Mouse (Mus musculus) stomach, embryonic 16.5 days (tissue): ENCODE measurements around the gene Il18r1. TPM values are rescaled to one million over a fixed set of nuclear protein-coding genes. Genes with fewer than 3 reads are reported as not detected.

Experiments used
- ATAC-seq: fragments of 200-750 bp; cut with Nextera tagmentation; 2 replicates; pipeline ENCODE4 v1.8.0; 2017; ENCODE audit warnings: moderate number of reproducible peaks, moderate TSS enrichment; ENCODE audit not compliant: insufficient read depth, low FRiP score
- H3K27ac ChIP-seq: fragments of 300-500 bp; sonication (generic); 2 replicates; pipeline ENCODE4 v1.5.1; 2014; ENCODE audit warnings: low read length
- H3K27me3 ChIP-seq: fragments of 300-500 bp; sonication (generic); 2 replicates; pipeline ENCODE4 v1.6.1; 2014; ENCODE audit warnings: low read length, control low read depth, mixed read lengths; ENCODE audit not compliant: control insufficient read depth, insufficient read depth
- H3K36me3 ChIP-seq: fragments of 300-500 bp; sonication (generic); 2 replicates; pipeline ENCODE4 v1.6.1; 2014; ENCODE audit warnings: low read length; ENCODE audit not compliant: control insufficient read depth, insufficient read depth
- H3K4me1 ChIP-seq: fragments of 300-500 bp; sonication (generic); 2 replicates; pipeline ENCODE4 v1.6.1; 2014; ENCODE audit warnings: low read length, control low read depth, mixed read lengths; ENCODE audit not compliant: control insufficient read depth, insufficient read depth
- H3K4me2 ChIP-seq: fragments of 300-500 bp; sonication (generic); 2 replicates; pipeline ENCODE4 v1.6.1; 2014; ENCODE audit warnings: low read depth, low read length, mixed read lengths
- H3K4me3 ChIP-seq: fragments of 300-500 bp; sonication (generic); replicated peaks from 2 replicates; pipeline ENCODE4 v1.5.1; 2014; ENCODE audit warnings: mild to moderate bottlenecking, low read length
- H3K9ac ChIP-seq: fragments of 300-500 bp; sonication (generic); 2 replicates; pipeline ENCODE4 v1.6.1; 2014; ENCODE audit warnings: low read length
- H3K9me3 ChIP-seq: fragments of 300-500 bp; sonication (generic); replicated peaks from 2 replicates; pipeline ENCODE4 v1.6.1; 2016; ENCODE audit warnings: low read length, control low read depth; ENCODE audit not compliant: control insufficient read depth
- WGBS: fragments of 180-500 bp; shearing (Covaris S2); extraction: QIAGEN DNeasy Blood & Tissue Kit; methylation state at CpG from one replicate; pipeline ENCODE4 v1.1.7; 2014; 5-methylcytosine and 5-hydroxymethylcytosine counted together
- polyA plus RNA-seq: library from polyadenylated mRNA; unstranded; fragments of >200 nt; fragmentation: Nextera tagmentation; extraction: Ambion mirVana; gene quantifications from 2 replicates; pipeline ENCODE4 v1.2.1, GENCODE M21; 2015

The Il18r1 gene
- 1.6 and 2.0 TPM in 2 replicates for polyA plus RNA-seq

DNA sequence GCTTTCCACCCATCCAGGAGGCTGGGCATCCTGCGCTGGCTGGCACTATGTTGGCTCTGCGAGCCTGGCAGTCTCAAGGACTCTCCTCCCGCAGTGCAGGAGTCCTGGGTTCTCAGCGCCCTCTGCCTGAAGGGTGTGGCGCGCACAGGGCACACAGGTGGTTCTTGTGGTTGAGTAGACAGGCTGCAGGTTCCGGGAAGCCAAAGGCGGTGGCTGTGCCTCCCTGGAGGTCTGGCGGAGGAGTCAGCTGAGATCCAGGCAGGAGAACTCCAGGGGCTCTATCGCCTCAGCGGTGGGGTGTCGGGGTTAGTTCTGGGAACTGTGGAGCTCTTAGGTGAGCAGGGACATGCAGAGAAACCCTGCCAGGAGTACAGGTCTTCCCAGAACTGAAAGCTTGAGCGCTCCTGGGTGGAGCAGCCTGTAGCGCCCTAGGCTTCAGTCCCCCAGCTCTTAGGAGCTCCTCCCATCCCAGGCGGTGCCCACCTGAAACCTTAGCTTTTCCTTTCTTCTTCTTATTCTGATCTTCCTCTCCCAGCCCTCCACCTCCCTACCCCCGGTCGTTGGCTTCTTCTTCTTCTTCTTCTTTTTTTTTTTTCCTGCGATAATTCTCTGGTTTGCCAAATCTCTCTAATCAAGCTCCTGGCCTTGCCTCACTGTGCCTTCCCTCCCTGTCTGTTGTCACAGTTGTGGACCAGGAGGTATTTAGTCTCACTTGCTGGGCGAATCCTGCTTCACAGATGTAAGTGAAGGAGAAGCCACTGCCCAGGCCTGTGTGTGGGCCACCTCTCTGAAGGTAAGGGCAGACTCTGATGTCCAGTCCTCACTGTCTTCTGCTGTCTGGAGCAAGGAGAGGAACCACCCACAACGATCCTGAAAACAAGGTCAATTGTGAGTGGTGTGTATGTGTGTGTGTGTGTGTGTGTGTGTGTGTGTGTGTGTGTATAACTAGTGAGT is at the start of gene Il18r1:
Gene Il18r1 (plus strand): TSS at position 76 of the 954 bp plus-strand sequence.
- H3K27me3 ChIP-seq: no peaks in the 10 kb centered on the region
- H3K36me3 ChIP-seq: no peaks in the 10 kb centered on the region
- peak; percentile 74; the same call in 1 of the 2 replicates for ATAC-seq
- H3K4me1 ChIP-seq: no peaks in the 10 kb centered on the region
- peak within 1 kb of the TSS; percentile 34 for H3K4me3 ChIP-seq
- 38% methylated on average over 20 of the region's 20 CpGs for WGBS
- no peak within 1 kb of the TSS for H3K27ac ChIP-seq
- H3K9ac ChIP-seq: peak within 1 kb of the TSS; percentile 46; the same call in 1 of the 2 replicates
- H3K9me3 ChIP-seq: no peaks in the 10 kb centered on the region
- peak within 1 kb of the TSS; percentile 37 for H3K4me2 ChIP-seq

DNA sequence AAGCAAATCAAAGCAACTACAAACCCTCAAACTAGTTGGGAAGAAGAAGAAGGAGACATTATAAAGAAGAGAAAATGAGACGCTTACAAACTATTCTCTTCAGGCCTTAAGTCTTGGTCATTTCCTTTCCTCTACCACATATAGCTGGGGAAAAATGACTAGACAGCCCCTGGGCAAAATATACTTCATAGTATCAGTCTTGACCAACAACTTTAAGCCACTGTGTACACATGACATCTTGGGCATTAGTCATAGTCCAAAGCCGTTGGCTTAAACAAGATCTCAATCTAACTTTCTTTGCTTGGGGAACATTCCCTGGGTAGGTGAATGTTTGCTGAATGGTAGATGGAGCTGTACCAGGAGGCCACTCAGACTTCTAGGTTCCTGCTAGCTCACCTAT is 48.3 kb upstream of the Il18r1 start:
- Histone ChIP-seq H3K4me3 (no peak overlapping the region), H3K27me3 (no peaks in the 10 kb centered on the region), H3K27ac (no peak overlapping the region), H3K4me2 (no peak overlapping the region), H3K9ac (no peak overlapping the region), H3K36me3 (no peaks in the 10 kb centered on the region), H3K9me3 (no peaks in the 10 kb centered on the region), H3K4me1 (no peaks in the 10 kb centered on the region)
- WGBS: 80% methylated on average over 2 of the region's 2 CpGs
- no peak for ATAC-seq

DNA sequence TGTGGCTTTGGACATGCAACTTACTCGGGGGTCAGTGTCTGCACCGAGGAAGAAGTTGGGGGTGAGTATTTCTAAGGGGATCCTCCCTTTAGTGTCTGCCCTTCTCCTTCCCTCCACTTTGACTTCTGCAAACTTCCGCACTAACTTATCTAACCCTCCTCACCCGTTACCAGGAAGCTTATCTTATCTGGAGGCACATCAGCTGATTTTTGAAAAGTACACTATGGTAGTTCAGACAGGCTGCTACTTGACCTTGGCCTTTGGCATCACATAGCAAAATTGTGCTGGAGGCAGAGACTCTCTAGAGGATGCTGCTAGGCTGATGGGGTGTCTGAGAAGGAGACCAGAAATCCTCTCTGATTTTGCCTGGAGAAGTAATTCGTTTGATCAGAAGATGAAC is 46.8 kb upstream of the Il18r1 start:
- WGBS: 50% methylated on average over 5 of the region's 5 CpGs
- ATAC-seq: no peak

DNA sequence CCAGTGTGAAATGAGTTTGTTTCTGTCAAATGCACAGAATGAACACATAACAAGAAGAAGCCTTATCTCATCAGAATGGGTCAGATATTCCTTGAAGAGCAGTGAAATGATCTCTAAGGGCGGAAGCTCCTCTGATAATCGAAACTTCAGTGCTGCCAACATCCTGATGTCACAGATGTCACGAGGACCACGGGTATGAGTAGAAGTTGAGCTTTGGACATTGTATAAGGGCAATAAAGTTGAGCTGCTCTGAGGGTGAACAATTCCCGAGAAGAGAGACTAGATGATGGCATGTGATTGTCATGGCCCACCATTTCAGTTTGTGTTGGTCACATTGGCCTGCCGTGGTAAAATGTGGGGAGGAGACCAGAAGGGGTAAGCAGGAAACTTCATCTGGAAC is 41.5 kb upstream of the Il18r1 start:
- Histone ChIP-seq H3K4me2 (no peak overlapping the region), H3K9me3 (no peaks in the 10 kb centered on the region), H3K27ac (no peak overlapping the region), H3K27me3 (no peaks in the 10 kb centered on the region), H3K4me3 (no peak overlapping the region), H3K36me3 (no peaks in the 10 kb centered on the region), H3K4me1 (no peaks in the 10 kb centered on the region), H3K9ac (no peak overlapping the region)
- 85% methylated on average over 6 of the region's 6 CpGs for WGBS
- no peak for ATAC-seq

More for the DNA sequence above, 46.8 kb upstream of the Il18r1 start:
- no peak overlapping the region for H3K9ac ChIP-seq
- no peak overlapping the region for H3K4me2 ChIP-seq
- H3K9me3 ChIP-seq: no peaks in the 10 kb centered on the region
- H3K4me3 ChIP-seq: no peak overlapping the region
- no peaks in the 10 kb centered on the region for H3K4me1 ChIP-seq
- no peak overlapping the region for H3K27ac ChIP-seq
- no peaks in the 10 kb centered on the region for H3K36me3 ChIP-seq
- no peaks in the 10 kb centered on the region for H3K27me3 ChIP-seq

DNA sequence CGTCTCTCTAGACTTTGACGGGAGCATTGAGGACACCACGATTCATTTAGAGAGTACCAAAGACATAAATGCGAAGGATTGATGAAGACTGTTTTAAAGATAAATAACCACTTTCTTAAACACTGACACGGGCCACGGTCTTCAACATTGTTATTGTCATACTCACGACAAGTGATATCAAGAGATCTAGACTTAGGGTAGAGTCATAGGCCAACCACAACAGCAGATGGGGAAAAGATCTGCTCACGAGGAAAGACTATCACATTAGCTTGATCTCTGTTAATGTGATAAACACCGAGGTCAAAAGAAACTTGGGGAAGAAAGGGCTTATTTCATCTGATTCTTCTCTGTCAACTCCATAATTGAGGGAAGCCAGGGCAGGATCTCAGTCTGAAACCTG is 38.1 kb upstream of the Il18r1 start:
- Histone ChIP-seq H3K27me3 (no peaks in the 10 kb centered on the region), H3K9me3 (no peaks in the 10 kb centered on the region), H3K9ac (no peak overlapping the region), H3K36me3 (no peaks in the 10 kb centered on the region), H3K4me1 (no peaks in the 10 kb centered on the region), H3K4me2 (no peak overlapping the region), H3K4me3 (no peak overlapping the region), H3K27ac (no peak overlapping the region)
- WGBS: 77% methylated on average over 9 of the region's 9 CpGs
- ATAC-seq: no peak

DNA sequence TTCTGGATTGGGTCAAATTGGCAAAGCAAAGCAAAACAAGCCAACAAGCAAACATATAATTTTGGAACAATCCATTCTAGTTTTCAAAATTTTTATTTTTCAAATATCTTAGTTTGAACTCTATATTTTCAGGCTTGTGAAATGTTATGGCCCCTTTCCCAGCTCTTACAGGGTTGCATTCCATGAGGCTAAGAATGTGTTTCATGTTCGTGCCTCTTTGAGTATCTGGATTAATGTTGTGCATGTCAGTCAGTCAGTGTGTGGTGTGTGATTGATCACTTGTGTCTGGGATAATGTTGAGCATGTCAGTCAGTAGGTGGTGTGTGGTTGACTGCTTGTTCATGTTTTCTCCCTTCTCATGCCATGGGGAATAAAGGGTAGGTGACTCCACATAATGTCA is 37.5 kb upstream of the Il18r1 start:
- WGBS: 58% methylated on average over 1 of the region's 1 CpGs
- H3K27ac ChIP-seq: no peak overlapping the region
- H3K4me3 ChIP-seq: no peak overlapping the region
- no peak for ATAC-seq
- no peaks in the 10 kb centered on the region for H3K36me3 ChIP-seq
- no peaks in the 10 kb centered on the region for H3K4me1 ChIP-seq
- H3K4me2 ChIP-seq: no peak overlapping the region
- H3K27me3 ChIP-seq: no peaks in the 10 kb centered on the region
- H3K9me3 ChIP-seq: no peaks in the 10 kb centered on the region
- H3K9ac ChIP-seq: no peak overlapping the region

DNA sequence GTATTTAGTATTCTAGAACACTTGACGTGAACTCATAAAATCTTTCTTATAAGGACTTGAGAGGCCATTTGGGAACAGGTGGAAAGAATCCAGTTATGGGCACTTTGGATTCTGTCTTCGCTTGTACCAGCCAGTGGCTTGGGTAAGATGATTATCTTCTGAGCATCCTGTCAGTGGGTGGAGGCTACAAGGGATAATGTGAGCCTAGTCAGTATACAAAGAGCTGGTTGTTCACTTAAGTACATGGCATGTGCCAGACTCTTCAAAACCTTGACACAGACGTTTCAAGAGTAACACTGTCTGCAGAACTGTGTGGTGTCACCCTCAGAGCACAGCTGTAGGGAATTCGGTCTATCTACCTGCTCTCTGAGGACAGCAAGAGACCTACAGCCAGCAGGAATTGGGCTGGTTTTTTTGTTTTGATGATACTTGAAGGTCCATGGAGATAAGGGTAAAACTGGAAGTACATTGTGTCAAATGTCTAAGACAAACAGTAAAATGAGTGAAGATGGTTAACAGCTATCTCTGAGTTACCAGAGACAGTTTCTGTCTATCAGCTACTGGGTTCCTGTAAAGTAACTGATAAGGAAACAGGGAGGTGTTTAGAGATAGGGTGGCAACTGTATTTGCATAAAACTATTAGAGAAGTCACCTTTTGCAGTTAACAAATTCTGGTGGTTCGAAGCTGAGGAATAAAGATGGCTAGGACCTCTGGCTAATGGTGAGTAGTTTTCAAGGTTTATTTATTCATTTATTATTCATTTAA is 36.3 kb upstream of the Il18r1 start, which contains the start of gene Il1rl1:
Gene Il1rl1 (plus strand): TSS at position 661 of the 766 bp plus-strand sequence.
- WGBS: 73% methylated on average over 5 of the region's 5 CpGs
- H3K4me3 ChIP-seq: no peak within 1 kb of the TSS
- H3K4me2 ChIP-seq: no peak within 1 kb of the TSS
- H3K9me3 ChIP-seq: no peaks in the 10 kb centered on the region
- no peaks in the 10 kb centered on the region for H3K36me3 ChIP-seq
- no peaks in the 10 kb centered on the region for H3K4me1 ChIP-seq
- H3K9ac ChIP-seq: no peak within 1 kb of the TSS
- no peak within 1 kb of the TSS for H3K27ac ChIP-seq
- H3K27me3 ChIP-seq: no peaks in the 10 kb centered on the region
- ATAC-seq: no peak

DNA sequence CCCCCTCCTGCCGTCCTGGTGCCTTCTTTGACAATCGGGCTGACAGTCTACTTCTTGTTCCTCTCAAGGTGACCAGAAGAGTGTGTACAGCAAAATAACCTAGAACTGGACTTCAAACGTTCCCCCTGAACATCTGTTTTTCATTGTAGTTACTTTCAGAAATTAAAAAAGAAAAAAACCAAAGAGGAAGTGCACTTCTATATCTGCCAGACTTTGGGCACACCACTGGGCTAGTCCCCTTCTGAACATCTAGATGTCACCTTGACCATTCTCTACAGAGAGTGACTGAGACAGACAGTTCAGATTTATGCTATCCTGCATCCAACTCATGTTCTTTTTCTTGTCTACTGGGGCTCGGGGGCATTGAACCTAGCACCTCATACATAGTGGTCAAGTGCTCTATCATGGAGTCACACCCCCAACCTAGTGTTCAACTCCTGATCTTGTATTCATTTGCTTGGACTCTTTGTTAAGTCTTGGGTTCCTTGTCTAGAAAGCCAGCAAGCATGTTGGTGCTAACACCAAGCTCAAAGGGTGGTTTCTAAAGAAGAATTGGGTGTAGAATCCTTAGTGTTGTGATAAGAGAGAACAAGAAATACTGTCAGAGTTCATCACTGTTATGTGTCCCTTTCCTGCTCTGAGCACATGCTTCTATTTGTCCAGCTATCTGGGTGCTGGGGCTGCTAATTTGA is 35.1 kb upstream of the Il18r1 start:
- no peaks in the 10 kb centered on the region for H3K36me3 ChIP-seq
- no peaks in the 10 kb centered on the region for H3K4me1 ChIP-seq
- no peak overlapping the region for H3K9ac ChIP-seq
- no peak overlapping the region for H3K4me2 ChIP-seq
- no peaks in the 10 kb centered on the region for H3K27me3 ChIP-seq
- H3K4me3 ChIP-seq: no peak overlapping the region
- WGBS: 79% methylated on average over 4 of the region's 4 CpGs
- H3K27ac ChIP-seq: no peak overlapping the region
- ATAC-seq: no peak
- H3K9me3 ChIP-seq: no peaks in the 10 kb centered on the region
